12 mouse cellular contexts compared by ENCODE assay signal in the genomic region with DNA sequence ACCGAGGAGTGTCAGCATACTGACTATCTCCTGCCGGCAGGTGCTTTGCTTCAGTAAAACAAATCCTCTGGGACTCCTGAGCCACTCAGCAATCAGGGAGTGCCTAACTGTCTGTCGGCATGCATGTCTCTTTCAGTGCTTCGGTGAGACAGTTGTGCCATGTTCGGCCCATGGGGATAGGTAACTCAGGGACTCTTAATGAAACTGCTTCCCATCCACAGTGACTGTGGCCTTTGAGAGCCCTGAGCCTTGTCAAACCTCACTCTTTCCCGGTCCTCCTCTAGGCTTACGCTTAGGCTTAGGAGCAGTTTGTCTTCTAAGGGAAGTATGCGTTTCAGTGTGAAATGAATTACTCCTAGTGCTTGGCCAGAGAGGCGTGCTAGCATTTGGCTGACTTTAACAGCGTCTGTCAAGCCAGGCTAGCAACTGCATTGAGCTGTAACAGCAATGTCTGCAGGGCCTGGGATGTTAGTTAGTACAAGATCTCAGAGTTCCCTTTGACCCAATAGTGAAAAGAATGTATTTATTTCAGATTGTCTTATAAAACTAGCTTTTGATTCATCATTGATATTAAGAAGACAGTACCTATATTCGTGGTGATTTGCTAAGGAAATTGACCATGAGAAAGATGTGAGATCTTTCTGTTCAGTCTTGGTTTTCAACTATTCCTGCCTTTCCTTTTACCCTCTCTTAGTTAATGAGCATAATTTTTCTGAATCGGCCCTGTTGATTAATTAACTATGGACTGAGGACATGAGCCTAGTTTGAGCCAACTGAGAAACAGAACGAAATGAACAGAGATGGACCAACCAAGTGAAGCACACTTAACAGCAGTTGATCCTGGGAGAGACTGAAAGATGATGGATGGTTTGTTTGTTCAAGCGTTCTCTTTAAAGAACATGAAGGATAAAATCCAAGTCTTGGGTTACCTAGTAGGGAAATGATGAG. TPM values are rescaled to one million over a fixed set of nuclear protein-coding genes. Genes with fewer than 3 reads are reported as not detected.
DNase-seq lines count a peak whose midpoint lies in the region; ATAC-seq lines count a peak whose summit lies in the region.
"Had no signal": no experiment of that assay in that cellular context is flagged by ENCODE, and none has a peak within 500 bp of the region (broad histone marks: within the 10 kb centered on the region; RNA-seq: fewer than 3 reads in every experiment).

No protein-coding gene starts in this region.

- no peak overlapping the region for H3K4me3 ChIP-seq in heart, embryonic 10.5 days
- H3K4me3 ChIP-seq in kidney, embryonic 16.5 days (ENCODE audit: low read length): peak overlapping the region; percentile 53
- H3K4me3 ChIP-seq in hindbrain, embryonic 12.5 days: peak overlapping the region; percentile 63
- peak overlapping the region; percentile 59 for H3K4me3 ChIP-seq in neural tube, embryonic 11.5 days (ENCODE audit: low read depth, low read length)
- H3K4me3 ChIP-seq: forebrain, embryonic 15.5 days; liver, embryonic 15.5 days had no signal

- no peak for ATAC-seq in kidney, embryonic 16.5 days (ENCODE audit: low FRiP score, low TSS enrichment)
- ATAC-seq in hindbrain, embryonic 12.5 days (ENCODE audit: low FRiP score): no peak
- ATAC-seq in neural tube, embryonic 11.5 days (ENCODE audit: insufficient read depth, low FRiP score, low TSS enrichment): no peak
- ATAC-seq: CD4-positive, CD25-positive, alpha-beta regulatory T cell, adult 4 months; forebrain, embryonic 15.5 days had no signal

- H3K9ac ChIP-seq in kidney, embryonic 16.5 days (replicated peaks; ENCODE audit: low read length): 0 out of 2 replicates have a peak overlapping the region, but pooled peaks have one; percentile 5
- H3K9ac ChIP-seq in hindbrain, embryonic 12.5 days: no peak overlapping the region
- H3K9ac ChIP-seq in neural tube, embryonic 11.5 days (ENCODE audit: low read length): no peak overlapping the region
- H3K9ac ChIP-seq: forebrain, embryonic 15.5 days; liver, embryonic 15.5 days had no signal

- 68% methylated on average over 14 of the region's 14 CpGs for WGBS in heart, embryonic 10.5 days
- WGBS in kidney, embryonic 16.5 days: 43% methylated on average over 14 of the region's 14 CpGs
- WGBS in hindbrain, embryonic 12.5 days: 68% methylated on average over 14 of the region's 14 CpGs
- 61% methylated on average over 14 of the region's 14 CpGs for WGBS in neural tube, embryonic 11.5 days

- H3K27ac ChIP-seq in heart, embryonic 10.5 days: no peak overlapping the region
- peak overlapping the region; percentile 36; the same call in 1 of the 2 replicates for H3K27ac ChIP-seq in kidney, embryonic 16.5 days (ENCODE audit: low read length)
- H3K27ac ChIP-seq in hindbrain, embryonic 12.5 days: no peak overlapping the region
- no peak overlapping the region for H3K27ac ChIP-seq in neural tube, embryonic 11.5 days (ENCODE audit: low read depth, low read length)
- H3K27ac ChIP-seq: forebrain, embryonic 15.5 days; liver, embryonic 15.5 days had no signal

- H3K27me3 ChIP-seq in heart, embryonic 10.5 days (ENCODE audit: insufficient read depth, poor library complexity, severe bottlenecking): peaks cover 23% of the 10 kb centered on the region
- H3K27me3 ChIP-seq in kidney, embryonic 16.5 days (ENCODE audit: insufficient read depth, low read length): peaks cover 7% of the 10 kb centered on the region; the same call in 1 of the 2 replicates
- H3K27me3 ChIP-seq in hindbrain, embryonic 12.5 days: peaks cover 12% of the 10 kb centered on the region
- H3K27me3 ChIP-seq in neural tube, embryonic 11.5 days (ENCODE audit: control insufficient read depth, insufficient read depth, low read length): no peaks in the 10 kb centered on the region

- H3K4me1 ChIP-seq in heart, embryonic 10.5 days: peaks cover 11% of the 10 kb centered on the region
- peaks cover 14% of the 10 kb centered on the region; the same call in 1 of the 2 replicates for H3K4me1 ChIP-seq in kidney, embryonic 16.5 days (ENCODE audit: insufficient read depth, low read length)
- H3K4me1 ChIP-seq in hindbrain, embryonic 12.5 days: 0 out of 2 replicates have a peak, but pooled peaks cover 6% of the 10 kb centered on the region
- no peaks in the 10 kb centered on the region for H3K4me1 ChIP-seq in neural tube, embryonic 11.5 days (ENCODE audit: control insufficient read depth, insufficient read depth, low read length)

- H3K4me2 ChIP-seq in kidney, embryonic 16.5 days (replicated peaks; ENCODE audit: low read depth, low read length): peak overlapping the region; percentile 98
- peak overlapping the region; percentile 99 for H3K4me2 ChIP-seq in hindbrain, embryonic 12.5 days (replicated peaks)
- peak overlapping the region; percentile 96 for H3K4me2 ChIP-seq in neural tube, embryonic 11.5 days (ENCODE audit: low read depth)
- H3K4me2 ChIP-seq: liver, embryonic 15.5 days had no signal

- peak; percentile 89 for DNase-seq in heart, adult 11 months
- DNase-seq in heart, embryonic 10.5 days (ENCODE audit: low spot score): no peak
- no peak for DNase-seq in kidney, postnatal 25 days
- DNase-seq in neural tube, embryonic 11.5 days (ENCODE audit: low spot score): no peak
- DNase-seq in right cerebral cortex, postnatal 4 days: no peak
- no peak for DNase-seq in Muller cell, postnatal 12 days (ENCODE audit: inconsistent ontology term)
- DNase-seq: thymus, adult 18-20 months had no signal

- 0 out of 2 replicates have a peak, but pooled peaks cover 3% of the 10 kb centered on the region for H3K9me3 ChIP-seq in heart, embryonic 10.5 days
- H3K9me3 ChIP-seq in kidney, embryonic 16.5 days (ENCODE audit: low read length): 0 out of 2 replicates have a peak, but pooled peaks cover 6% of the 10 kb centered on the region
- H3K9me3 ChIP-seq in hindbrain, embryonic 12.5 days (replicated peaks): no peaks in the 10 kb centered on the region
- 0 out of 2 replicates have a peak, but pooled peaks cover 3% of the 10 kb centered on the region for H3K9me3 ChIP-seq in neural tube, embryonic 11.5 days (ENCODE audit: control insufficient read depth, low read length)
- H3K9me3 ChIP-seq: liver, embryonic 15.5 days had no signal

- H3K36me3 ChIP-seq in heart, embryonic 10.5 days: no peaks in the 10 kb centered on the region
- H3K36me3 ChIP-seq in kidney, embryonic 16.5 days (ENCODE audit: insufficient read depth, low read length): no peaks in the 10 kb centered on the region
- no peaks in the 10 kb centered on the region for H3K36me3 ChIP-seq in hindbrain, embryonic 12.5 days
- no peaks in the 10 kb centered on the region for H3K36me3 ChIP-seq in neural tube, embryonic 11.5 days (ENCODE audit: control insufficient read depth, insufficient read depth, low read length)
- H3K36me3 ChIP-seq: forebrain, embryonic 15.5 days; liver, embryonic 15.5 days had no signal

RNA-seq across cellular contexts. Expression of gene Frzb, which starts 2.7 kb away (rescaled TPM):
- polyA plus RNA-seq in heart, embryonic 10.5 days (2016; fragmentation: Nextera tagmentation; extraction: Ambion mirVana): 8.1 and 8.9 TPM in 2 replicates
- polyA plus RNA-seq in kidney, embryonic 16.5 days (2015; fragmentation: Nextera tagmentation; extraction: Ambion mirVana): 24.7 and 26.8 TPM in 2 replicates
- polyA plus RNA-seq in hindbrain, embryonic 12.5 days (2016; fragmentation: Nextera tagmentation; extraction: Ambion mirVana): 23.3 and 34.6 TPM in 2 replicates
- polyA plus RNA-seq in neural tube, embryonic 11.5 days (2014; fragmentation: Nextera tagmentation; extraction: Ambion mirVana): 51.0 and 54.6 TPM in 2 replicates
- polyA plus RNA-seq: CD4-positive, CD25-positive, alpha-beta regulatory T cell, adult 4 months had no signal
